Mouse (Mus musculus): ENCODE measurements around the gene Tnfrsf25.

The Tnfrsf25 gene

DNA sequence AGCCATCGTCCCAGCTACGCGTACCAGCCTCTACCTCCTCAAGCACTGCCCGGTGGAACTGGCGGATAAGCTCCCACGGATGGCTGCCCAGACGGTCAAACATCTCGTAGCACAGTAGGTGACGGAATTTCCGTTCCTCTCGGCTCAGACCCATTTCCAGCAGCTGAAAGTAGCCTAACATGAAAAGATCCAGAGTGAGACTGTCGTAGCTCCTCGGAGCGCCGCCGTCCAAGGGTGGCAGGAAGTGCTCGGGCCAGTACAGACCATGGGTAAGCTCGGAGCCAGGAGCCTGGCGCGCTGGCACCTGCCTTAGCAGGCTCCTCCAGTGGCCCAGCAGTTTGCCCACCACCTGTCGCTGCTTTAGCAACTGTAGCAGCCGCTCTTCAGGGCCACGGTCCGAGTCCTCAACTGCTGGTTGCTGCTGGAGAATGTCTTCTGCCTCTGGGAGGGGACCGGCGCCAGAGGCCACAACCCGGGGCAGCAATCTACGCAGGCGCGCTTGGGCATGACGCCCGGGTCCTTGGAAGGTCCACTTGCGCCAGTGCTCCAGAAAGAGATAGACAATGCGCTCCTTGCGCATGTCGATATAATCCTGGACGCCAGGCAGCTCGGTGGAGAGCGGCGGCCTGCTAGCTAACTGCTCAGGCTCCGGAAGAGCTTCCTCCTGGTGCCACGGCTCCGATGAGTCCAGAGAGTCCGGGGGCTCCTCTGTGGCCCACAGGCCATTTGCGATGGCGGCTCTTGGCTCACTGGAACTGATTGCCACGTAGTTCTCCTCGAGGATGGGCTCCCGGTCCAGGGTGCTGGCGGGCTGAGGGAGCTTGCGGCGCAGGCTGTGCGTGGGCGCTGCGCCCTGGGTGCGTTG, 9.7 kb downstream of the Tnfrsf25 start:
- DNase-seq, result peak; percentile 49 to 58

DNA sequence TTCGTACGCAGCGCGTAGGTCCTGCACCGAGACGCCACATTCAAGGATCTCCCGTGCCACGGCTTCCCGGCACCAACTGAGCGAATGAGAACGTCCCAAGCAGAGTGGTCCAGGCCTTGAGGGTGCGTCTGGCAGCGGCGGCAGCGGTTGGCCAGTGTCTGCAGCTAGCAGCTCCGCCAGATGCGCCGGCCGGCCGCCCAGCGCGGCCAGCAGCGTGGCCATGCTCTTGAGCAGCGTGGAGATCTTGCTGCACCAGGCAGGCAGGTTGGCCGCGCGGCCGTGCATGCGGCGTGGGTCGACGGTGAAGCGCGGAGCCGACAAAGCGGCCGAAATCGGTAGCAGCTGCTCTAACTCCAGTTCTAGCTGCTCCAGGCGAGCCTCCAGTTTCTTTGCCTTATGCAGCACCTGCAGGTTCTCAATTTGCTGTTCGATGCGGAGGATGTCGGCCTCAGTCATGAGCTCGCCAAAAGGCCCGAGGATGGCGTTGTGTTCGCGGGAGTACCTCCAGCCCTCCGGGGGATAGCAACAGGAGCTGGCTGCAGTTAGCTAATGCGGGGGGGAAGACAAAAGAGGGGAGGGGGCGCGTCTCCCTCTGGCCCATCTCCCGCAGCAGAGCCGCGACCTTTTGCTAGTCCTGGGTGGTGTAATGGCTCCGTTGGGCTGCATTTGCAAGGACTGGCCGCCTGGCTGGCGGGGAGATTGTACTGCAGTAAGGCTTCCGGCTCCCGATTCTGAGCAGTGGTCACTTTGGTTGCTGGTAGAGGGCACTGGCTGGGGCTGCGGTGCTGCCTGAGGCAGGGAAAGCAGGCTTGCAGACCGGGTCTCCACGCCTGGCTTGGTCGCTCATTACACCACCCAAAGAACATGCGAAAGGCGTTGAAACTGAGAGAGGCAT, 10.5 kb downstream of the Tnfrsf25 start:
- peak in 1 of 2 experiments; percentile 15 for DNase-seq

DNA sequence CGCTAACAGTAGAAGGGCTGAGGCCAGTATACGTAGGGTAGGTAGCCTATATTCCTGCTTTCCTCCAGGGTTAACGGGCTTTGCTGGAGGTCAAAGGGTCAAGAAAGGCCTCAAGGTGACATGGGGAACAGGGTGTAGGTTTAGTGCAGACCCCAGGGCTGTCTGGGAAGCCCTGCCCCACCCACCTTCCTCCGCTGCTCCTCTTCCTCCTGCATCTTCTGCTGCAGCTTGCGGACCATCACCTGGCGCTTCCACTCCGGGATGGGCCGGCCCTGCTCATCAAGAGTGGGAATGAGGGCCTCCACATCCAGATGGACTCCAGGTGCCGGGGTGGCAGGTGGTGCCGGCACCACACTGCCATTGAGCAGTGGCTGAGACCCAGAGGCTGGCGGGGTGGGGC, 12.2 kb downstream of the Tnfrsf25 start:
- DNase-seq, result no peak

DNA sequence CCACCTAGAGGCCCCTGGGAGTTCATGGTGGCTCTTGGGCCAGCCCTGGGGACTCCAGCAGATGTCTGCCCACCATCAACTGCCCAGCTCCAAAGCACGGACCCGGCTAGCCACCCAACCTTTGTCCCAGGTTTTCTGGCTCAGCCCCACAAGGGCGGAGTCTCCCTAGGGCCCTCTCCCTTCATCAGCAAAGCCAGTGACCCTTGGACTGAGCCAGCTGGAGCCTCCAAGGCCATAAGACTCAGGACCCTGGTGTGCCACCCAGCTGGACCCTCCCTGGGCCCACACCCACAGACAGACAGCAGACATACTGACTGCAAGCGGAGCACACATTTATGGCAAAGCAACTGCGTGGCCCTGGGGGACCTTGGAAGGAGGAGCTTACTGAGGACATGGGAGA, 13.1 kb downstream of the Tnfrsf25 start:
- DNase-seq, result no peak

DNA sequence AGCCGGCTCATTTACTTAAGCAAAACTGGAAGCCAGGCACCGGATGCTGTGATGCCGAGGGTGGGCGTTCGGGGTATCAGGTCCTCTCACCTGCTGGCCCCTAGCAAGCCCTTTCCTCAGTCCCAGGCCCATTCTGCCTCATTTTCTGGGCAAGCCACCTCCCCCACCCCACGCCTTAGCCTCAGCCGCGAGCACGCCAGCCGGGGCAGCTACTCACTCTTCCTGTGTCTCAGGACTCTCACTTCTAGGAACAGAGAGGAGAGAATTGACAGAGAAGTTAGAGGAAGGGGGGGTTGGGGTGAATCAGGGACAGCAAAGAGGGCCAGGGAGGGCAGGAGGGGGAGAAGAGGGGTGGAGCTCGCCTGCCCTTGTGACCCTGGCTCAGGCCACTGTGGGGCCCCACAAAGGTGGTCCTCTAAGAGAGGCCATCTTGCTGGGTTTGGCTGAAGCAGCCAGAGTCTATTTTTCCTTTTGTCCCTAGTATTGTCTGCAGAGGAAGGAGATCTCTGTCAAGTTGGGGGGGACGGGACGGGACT, 13.7 kb downstream of the Tnfrsf25 start:
- DNase-seq, result no peak

DNA sequence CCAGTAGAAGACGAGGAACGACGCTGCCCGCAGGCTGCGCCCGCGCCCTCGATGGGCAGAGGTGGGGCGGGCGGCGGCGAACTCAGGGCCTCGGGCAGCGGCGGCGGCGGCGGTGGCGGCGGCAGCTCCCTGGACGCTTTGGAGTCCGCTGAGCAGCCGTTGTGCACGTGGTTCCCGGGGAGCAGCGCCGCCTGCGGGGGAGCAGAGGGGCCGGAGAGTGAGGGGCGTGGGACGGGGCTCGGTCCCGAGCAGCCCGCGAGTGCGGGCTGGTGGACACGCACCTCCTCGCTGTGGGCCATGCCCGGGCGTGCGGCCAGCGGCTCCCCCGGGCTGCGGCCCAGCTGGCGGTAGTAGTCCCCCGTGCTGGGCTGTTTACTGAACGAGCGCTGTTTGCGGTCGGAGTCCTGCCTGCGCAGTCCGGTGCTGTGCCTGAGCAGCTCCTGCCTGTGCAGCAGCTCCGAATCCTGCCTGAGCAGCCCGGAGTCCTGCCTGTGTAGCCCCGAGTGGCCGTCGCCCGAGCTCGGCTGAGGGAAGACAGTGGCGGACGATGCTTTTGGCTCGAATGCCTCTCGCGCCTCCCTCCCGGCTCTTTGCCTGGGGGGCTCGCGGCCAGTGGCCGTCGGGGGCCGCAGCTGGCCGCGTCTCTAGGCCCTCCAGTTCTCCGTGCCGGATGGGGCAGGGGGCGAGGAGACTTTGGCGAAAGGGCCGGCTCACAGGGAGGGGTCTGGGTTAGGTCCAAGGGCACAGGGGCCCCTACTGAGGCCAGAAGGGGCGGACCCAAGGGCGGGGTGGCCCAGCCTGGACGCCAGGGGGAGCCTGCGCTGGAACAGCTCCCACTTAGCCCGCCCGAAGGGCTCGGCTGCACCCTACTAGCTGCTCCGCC, 15.3 kb downstream of the Tnfrsf25 start:
- DNase-seq, result peak; percentile 27 to 43

DNA sequence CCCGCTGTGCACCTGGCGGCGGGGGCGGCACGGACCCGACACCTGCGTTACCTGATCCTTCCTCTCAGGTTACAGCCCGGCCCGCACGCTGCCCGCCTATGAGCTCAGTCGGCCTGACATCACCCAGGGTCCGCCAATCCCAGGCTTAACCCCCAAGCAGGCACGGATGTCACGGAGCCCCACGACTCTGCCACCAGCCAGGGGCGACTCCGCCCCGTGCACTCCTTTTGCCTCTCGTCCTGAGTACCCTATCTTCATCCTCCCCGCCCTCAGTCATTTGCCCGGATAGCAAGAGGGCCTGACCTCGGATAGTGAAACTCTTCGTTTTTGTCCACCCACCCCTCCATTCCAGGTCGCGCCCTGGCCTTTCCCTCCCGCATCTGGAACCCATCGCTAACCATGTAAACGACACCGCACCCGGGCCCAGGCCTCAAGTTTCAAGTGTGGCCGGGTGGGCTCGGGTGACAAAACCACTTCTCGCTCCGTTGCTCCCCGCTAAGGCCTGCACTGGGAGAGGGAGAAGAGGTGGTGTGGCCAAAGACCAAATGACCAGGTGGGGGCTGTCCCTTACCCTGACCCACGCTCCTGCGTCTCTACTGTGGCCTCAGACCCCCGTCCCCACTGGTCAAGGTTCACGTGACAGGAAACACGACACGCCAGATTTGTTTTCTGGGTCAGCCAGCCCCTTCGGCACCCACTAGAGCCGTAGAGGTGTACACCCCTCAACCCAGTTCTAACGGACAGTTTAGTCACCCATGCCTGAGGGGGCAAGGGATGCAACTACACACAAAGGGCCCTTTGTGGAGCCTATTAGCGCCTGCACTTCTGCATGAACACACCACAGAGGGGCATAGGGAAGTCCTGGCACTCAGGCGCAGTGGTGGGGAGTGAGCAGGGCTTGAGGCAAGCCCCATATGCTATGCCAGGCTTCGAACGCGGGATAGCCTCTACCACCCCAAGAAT, 16.4 kb downstream of the Tnfrsf25 start:
- no peak for DNase-seq

DNA sequence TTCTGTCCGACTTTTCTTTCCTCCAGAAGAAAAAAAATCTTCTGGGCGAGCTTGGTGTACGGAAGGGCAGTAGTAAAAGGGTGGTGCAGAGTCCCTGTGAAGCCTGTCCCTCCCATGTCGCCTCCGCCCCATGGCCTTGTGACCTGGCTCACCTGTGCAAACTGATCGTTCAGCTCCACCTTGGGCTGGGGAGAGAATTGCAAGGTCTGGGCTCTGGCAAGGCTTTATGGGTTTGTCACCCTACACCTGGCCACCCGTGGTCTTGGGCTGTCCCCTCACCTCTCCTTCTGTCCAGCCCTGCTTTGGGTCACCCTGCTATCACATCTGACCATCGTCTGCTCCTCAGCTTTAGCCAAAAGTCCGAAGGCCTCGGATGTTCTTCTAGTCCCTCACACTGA, 17.0 kb downstream of the Tnfrsf25 start:
- DNase-seq, result no peak

DNA sequence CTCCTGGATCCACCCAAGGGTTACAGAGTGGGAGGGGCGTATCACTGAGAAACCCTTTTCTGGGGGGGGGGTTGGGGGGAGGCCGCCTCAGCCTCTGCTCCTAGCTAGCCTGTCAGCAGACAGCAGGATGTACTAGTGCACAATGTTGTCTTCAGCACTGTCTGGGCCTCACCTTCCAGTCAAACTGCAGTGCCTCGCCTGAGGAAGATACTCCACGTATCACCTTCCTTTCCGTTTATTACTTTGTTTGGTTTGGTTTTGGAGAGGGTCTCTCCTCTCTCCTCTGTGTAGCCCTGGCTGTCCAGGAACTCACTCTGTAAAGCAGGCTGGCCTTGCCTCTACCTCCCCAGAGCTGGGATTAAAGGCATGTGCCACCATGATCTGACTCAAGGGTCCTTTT, 17.5 kb downstream of the Tnfrsf25 start:
- DNase-seq, result no peak

DNA sequence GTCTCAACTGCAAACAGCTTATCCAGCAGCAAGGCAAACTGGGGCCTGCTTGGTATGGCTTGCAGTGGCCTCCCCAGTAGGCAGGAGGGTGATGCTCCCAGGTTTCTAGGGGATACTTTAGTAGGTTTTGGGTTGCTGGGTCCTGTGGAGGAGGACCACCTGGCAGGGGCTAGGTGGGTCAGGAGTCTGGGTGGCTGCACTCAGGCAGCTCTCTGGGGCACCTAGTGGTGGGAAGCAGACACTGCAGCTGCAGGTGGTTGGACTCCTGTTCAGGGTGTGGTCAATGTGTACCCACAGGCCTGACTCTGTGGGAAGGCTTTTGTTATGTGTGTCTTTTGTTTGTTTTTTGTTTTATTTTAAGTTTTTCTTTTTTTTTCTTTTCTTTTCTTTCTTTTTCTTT, 18.8 kb downstream of the Tnfrsf25 start:
- peak; percentile 51 to 53 for DNase-seq

DNA sequence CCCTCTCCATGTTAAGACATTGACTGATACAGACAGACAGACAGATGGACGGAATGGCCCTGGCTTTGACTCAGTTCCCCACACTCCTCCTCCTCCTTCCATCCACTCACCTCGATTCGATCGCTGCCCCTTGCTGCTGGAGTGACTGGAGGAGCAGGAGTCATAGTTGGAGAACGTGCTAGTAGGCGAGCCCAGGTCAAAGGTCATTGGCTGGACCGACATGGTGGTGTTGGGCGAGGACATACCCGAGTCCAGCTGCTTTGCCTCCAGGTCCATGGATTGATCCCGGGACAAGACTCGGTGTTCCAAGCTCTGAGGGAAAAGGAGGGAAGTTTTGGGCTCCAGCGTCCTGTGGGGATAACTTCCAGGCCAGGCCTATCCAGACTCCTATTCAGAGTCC, 19.6 kb downstream of the Tnfrsf25 start:
- no peak for DNase-seq

DNA sequence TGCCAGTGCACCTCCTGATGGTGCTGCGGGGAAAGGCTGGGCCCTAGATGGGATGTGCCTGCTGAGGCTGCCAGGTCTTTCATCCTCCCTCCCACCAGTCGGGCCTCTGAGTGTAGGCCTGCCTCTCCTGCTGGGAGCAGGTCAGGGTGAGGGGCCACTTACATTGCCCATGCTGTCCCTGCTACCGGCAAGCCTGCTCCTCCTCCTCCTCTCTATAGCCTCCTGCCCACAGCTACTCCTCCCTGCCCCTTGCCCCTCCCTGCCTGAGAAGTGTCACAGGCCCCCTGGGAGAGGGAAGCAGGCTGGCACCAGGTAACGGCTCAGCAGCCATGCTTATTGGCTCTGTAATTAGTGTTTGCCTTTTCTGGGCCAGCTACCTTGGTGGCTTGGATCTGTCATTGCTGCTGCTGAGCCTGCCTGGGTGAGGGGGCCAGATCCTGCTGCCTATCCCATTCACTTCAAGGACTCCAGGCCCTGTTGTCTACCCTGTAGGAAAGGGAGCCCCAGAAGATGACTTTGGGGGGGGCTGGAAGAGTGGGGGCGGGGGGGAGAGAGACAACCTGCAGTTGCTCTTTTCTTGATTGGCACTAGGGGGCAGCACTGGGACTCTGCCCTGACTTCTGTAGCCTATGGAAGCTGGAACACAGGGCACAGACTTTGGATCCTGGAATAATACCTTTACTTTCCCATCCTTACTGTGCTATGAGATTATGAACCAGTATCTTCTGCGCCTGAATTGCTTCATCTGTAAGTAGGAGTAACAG, 20.6 kb downstream of the Tnfrsf25 start:
- peak; percentile 28 to 41 for DNase-seq

DNA sequence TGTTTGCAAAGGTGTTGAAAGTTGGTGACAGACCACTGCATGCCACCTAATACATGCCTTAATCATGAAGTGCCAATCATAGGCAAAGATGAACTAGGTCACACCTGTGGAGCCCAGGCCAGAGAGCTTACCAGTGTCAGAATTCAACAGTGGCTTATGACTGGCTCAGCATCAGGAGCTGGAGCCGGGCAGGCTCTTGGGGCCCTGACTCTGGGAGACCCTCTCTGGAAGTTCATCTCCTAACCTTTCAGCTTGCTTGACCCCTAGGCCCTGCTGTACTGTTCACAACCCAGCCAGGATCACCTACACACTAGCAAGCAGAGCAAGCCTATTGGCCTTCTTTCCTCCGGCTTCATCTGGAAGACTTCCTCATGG, 21.1 kb downstream of the Tnfrsf25 start:
- DNase-seq, result no peak

DNA sequence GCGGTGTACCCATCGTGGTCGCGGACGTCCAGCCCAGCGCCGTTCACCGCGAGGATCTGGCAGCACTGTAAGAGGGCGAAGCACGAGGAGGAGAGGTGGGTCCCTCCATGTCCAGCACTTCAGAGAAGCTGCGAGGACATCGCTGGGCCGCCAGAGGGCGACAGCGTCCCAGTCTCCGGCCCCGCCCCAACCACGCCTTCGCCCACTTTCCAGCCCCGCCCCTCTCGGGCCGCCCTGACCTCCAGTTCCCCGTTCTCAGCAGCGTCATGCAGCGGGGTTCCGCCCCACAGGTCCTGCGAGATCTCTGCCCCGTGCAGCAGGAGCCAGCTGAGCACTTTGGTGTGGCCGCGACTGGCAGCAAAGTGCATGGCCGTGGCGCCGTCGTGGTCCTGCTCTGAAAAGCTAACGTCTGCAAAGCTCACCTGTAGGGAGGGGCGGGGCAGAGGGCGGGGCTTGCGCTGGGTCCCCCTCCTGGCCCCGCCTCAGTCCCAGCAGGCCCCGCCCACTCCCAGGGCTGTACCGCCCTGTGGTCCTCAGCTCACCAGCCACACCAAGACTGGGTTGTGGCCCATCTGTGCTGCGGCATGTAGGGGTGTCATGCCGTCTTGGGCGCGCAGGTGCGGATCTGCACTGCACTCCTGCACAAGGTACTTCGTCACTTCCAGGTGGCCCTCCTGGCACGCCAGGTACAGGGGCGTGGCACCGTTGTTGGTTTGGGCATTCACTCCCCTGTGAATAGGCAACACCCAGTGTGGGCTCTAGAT, 22.9 kb downstream of the Tnfrsf25 start:
- DNase-seq, result peak; percentile 79 to 82

DNA sequence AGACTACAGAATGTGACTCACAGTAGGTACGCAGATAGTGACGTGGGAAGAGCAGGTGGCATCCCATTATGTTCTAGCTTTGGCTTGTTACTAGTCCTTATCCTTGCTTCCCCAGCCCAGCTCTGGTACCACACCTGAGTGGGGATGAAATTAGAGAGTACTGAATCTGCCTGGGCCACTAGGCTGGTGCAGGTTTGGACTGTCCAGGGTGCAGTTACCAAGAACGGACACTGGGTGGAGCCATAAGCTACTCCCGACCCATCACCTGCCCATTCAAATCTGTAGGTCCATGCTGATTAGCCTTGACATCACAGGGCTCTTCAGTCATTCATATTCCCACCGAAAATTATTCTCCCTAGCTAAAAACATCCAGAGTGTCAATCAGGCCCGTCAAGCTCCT, 24.7 kb downstream of the Tnfrsf25 start:
- peak; percentile 43 to 47 for DNase-seq

DNA sequence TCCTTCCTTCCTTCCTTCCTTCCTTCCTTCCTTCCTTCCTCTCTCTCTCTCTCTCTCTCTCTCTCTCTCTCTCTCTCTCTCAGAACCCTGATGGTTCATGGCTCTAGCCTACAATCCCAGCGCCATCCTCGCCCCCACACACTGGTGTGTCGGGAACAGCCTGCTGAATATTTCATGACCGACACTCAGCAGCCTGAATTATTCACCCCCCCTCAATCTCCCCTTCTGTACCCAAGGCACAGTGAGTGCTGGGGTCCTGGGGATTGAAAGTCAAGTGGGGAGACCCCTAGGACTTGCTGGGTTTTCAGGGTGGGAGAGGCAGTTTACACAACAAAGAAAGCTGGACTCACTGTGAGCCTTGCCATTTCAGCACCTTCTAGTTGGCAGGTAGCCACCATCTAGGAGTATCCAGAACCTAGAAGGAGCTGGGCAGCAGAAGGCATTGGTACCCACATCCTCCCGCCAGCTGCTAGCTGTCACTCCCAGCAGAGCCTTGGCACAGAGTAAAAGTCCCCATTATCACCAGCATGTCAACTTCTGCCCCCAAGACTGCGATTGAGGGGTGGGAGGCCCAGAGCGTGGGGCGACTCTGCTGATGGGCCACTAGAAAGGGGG, 25.9 kb downstream of the Tnfrsf25 start:
- DNase-seq, result no peak

DNA sequence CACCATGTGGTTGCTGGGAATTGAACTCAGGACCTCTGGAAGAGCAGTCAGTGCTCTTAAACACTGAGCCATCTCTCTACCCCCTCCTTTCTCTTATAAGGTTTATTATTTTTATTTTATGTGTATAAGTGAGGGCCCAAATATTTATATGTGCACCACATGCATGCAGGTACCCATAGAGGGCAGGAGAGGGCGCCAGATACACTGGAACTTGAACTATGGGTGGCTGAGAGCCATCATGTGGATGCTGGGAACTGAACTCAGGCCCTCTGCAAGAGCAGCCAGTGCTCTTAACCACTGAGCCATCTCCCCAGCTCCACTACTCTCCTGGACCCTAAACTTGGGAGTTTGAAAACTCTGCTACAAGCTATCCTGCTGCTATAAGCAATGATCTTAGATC, 27.9 kb downstream of the Tnfrsf25 start:
- DNase-seq, result no peak

DNA sequence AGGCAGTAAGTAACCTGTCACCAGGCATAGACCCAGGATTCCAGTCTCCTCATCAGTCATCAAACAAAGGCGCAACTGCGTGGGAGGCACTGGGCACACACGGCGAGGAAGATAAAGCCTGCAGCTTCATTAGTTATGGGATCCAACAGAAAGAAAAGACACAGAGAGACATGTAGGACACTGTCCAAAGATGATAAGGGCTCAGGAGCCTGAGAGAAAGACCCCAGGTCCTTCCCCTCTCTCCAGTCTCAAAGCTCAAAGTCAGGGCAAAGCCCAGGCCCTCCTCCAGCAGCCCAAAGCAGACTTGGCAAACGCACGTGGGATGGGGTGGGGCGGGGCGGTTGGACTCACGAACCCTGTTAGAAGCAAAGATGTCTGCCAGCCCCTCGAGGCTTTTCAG, 29.7 kb downstream of the Tnfrsf25 start:
- DNase-seq, result no peak
